Mouse (Mus musculus) C2C12 (cell line): ENCODE results near the gene Mtmr11.

Source experiments
- CEBPB ChIP-seq: IDR thresholded peaks from one replicate; pipeline ENCODE4 v1.6.1; 2011; ENCODE audit warnings: low read depth, mild to moderate bottlenecking, control low read depth, moderate library complexity
- CTCF ChIP-seq: IDR thresholded peaks from one replicate; pipeline ENCODE4 v1.5.1; 2011; ENCODE audit not compliant: control insufficient read depth, insufficient read depth, insufficient read length
- FOSL1 ChIP-seq: IDR thresholded peaks from one replicate; pipeline ENCODE4 v1.8.0; 2011; ENCODE audit warnings: mild to moderate bottlenecking, low read length; ENCODE audit not compliant: poor library complexity, insufficient read depth, severe bottlenecking
- MAX ChIP-seq: IDR thresholded peaks from one replicate; pipeline ENCODE4 v1.6.1; 2011; ENCODE audit warnings: mild to moderate bottlenecking, control low read depth
- MYOD1 ChIP-seq: IDR thresholded peaks from one replicate; pipeline ENCODE4 v1.6.1; 2011; ENCODE audit warnings: low read depth; ENCODE audit not compliant: control insufficient read depth, insufficient read length
- MYOG ChIP-seq: IDR thresholded peaks from one replicate; pipeline ENCODE4 v1.6.1; 2011; ENCODE audit not compliant: control insufficient read depth, insufficient read length; ENCODE audit errors: extremely low read depth
- USF1 ChIP-seq: IDR thresholded peaks from one replicate; pipeline ENCODE4 v1.6.1; 2011; ENCODE audit warnings: low read depth, mild to moderate bottlenecking, control low read depth, moderate library complexity

GRCm38 (mm10) chr3:96181510-96182381, 19.9 kb downstream of the Mtmr11 start:
- TF ChIP-seq MAX, result no peak
- no peak for TF ChIP-seq CTCF
- no peak for TF ChIP-seq USF1
- no peak for TF ChIP-seq MYOD1
- TF ChIP-seq FOSL1, result no peak
- TF ChIP-seq MYOG, result no peak
- TF ChIP-seq CEBPB, result no peak
